Mouse (Mus musculus) lung, postnatal 10 days (tissue): ENCODE data around the gene Arhgap10.
"Not testable (repeated sequence)": the region's sequence is repeated elsewhere in the genome, so short reads cannot be mapped to it uniquely, and the experiment has no call there.

Source experiments
- DNase-seq: peaks from one replicate; pipeline ENCODE4 v3.0.0; 2021

The Arhgap10 gene

DNA sequence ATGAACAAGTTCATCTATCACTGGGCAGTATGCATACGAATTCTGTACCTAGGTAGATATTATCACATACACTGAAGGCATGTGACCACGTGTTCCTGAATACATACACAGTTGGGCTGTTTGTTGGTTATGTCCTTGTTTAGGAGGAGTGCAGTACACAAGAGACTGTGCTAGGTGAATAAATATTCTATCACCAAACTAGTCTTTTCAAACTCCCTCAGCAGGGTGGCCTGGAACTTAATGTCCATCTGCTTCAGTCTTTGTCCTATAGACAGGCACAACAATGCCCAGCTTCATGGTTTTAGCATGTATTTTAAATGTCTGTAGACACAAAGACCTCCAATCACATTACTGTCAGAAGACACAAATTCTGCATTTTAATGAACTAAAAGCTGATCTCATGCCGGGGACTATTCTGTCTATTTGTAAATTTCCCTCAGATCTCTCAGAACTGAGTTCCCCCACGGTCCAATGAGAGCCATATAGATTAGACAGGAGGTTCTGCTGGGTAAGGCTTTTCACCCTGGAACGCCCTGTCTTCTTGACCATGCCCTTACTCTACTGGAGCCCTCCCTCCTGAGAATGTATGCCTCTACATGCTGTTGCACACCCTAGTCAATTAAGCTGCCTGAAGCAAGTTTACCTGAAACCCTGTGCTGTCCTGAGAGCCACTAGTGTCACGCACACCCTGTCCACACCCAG, 177.6 kb downstream of the Arhgap10 start:
- no peak for DNase-seq

DNA sequence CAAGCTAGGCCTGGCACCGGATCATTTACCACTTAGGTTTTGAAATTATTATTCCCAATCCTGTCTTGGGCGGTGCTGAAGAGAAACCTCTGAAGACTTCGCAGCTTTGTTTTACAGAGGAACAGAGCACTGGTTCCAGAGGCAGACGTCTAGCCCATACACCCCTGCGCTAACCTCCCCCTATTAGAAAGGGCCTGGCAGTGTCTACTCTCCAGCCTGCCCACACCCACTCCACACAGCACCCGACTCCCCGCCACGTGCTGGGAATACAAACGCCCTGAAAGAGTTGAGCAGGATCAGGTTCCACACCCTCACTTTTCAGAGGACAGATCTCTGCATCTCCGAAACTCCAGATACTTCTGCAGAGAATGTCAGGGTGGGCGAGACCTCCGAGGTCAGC, 180.5 kb downstream of the Arhgap10 start:
- DNase-seq, result no peak

DNA sequence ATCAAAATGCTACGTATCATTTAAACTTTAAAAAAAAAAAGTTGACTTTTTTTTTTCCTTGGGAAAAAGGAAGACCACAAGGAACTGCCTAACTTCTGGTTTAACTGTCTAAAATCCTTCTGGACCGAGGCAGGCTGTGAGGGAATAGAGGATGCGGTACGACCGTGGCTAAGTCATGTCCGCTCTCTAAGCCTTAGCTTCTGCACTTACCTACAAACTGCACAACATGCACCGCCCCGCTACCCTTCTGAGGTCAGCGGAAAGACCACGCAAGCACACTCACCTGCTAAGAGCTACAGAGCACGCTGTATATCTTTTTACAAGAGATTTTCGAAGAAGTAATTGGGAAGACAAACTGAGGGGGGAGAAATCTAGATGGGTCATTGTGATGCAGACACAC, 186.6 kb downstream of the Arhgap10 start:
- no peak for DNase-seq

DNA sequence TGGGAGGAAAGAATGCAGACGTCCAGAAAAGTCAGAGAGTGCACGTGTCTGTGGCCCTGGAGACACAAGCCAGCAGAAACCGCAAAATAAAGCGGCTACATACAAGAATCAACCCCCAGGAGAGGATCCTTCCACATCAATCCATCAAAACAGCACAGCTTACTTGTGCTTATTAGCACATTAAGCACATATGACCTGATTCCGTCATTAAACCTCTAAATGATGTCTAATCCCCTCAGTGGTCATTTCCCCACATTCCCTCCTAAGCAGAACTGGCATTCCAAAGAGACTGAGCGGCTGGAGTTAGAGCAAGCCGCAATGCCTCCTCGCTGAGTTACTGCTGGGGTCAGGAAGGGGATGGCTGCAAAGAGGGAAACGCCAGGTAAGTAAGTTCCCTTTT, 187.4 kb downstream of the Arhgap10 start:
- DNase-seq, result no peak

DNA sequence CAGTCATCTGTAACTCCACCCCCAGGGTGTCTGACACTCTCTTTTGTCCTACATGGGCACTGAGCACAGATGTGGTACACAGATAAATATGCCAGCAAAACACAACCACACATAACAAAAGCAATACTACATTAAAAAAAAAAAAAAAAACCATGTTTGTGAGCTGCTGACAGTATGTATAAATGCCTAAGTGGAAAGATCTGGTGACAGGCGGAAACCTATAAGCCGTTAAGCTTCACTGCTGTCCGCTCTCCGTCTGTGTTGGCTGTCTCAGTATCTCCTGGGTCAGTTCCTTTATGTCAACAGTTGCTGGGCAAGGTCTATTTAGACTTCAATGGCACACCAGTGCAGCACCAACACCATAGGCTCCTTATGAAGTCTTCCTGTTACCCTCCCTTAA, 188.0 kb downstream of the Arhgap10 start:
- no peak for DNase-seq

DNA sequence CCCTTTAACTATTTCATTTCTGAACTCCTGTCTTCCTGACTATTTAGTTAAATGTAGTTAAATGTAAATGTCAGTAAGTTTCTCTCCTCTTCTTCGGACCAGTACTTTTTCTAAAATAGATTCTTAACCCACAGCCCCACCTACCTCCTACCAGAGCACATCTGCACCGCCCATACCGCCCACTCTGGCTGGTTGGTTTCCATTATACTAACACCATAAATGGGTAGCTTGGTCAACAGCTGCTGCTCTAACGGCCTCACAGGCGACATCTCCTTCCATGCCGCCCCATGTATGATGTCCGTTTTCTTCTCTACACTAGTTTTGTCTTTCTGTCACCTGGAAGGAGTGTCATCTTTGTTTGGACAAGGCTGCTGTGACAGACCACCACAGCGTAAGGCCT, 189.3 kb downstream of the Arhgap10 start:
- no peak for DNase-seq

DNA sequence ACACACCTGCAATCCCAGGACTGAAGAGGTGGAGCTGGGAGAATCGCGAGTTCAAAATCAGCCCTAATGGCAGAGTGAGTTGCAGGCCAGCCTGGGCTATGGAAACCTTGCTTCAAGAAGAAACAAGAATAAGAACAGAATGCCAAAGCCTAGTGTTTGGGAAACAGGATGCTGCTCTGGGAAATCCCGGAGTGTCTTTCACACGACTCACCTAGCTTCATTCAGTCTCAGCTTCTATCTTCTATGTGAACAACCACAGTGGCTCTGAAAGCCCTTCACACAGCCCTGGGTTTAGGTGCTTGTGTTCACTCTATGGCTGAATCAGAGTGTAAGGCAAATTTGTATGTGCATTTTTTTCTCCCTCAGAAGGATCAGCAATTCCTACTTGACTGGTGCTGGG, 190.4 kb downstream of the Arhgap10 start:
- no peak for DNase-seq

DNA sequence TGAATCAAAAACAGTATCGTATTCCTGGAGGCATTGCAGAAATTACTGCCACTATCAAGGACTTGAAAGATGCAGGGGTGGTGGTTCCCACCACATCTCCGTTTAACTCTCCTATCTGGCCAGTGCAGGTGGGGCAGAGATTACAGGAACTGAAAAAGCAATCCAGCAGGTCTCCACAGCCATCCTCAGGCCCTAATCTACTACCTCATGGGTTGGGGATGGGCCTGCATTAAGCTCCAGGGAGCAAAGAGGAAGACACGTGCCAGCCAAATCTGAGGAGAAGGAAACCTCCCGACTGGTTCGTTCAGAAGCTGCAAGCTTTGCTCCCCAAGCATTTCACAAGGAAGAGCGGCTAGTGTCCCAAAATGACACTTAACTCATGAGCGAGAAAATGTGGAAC, 195.0 kb downstream of the Arhgap10 start:
- DNase-seq, result not testable (repeated sequence)

DNA sequence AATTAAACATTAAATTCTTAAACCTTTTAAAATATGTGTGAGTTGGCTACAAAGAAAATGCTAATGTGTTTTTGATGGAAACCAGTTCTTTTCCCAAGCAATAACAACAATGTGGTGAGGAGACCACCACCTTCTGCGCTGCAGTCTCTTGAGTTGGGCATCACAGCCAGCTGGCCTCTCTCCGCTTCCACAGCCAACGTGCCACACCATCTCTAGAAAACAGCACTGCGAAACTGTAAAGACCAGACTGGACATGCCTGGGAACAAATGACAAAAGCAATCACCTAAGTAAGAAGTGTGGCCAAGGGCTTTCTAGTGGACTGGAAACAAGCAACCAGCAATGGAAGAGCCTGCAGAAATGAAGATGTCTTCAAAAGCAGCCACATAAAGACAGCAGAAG, 195.9 kb downstream of the Arhgap10 start:
- no peak for DNase-seq

DNA sequence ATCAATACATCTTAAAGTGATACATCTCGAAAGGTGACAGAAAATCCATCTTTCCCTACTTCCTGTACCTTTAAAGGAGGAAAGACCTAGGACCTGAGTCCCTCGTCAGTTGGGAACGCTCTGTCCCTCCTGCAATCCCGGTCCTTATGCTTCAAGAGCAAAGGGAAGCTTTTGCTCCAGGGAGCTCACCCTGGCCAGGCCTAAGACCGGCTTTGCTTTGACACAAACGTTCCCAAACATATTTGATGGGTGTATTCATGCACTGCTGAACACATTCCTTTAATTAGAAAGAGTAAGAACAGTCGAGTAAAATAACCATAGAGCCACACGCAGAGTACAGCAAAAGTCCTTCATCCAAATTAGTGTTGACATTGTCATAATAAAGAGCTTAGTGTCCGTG, 199.2 kb downstream of the Arhgap10 start:
- DNase-seq, result no peak

DNA sequence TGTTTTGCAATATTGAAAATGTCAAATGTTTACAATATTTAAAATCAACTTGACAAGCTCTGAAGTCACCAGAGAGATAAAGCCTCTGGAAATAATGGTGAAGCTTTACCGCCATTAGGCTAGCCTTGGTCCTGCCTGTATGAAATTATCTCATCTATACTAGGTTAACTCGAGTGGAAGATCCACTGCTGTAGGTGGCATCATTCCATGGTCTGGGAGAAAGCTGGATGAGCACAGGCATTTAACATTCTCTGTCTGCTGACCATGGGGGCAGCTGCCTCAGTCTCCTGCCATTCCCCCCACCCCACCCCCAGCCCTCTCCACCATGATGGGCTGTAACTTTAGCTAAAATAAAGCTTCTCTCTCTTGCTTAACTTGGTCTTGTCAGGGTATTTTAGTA, 200.0 kb downstream of the Arhgap10 start:
- no peak for DNase-seq

DNA sequence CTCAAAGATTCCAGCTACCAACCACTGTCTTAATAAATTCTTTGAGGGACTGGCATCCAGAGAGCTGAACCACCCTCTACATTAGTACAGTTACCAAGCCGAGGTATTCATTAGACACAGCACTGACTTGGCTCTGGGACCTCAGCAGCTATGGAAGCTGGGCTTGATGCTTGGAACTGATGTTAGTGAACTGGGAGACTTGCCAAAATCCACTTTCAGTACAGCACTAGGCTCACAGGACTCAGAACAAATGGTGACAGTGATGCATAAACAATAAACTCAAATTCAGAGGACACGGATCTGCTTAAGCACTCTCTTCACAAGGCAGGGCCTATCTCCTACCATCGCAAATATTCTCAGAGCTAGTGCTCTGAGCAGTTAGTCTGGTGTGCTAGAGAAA, 204.8 kb downstream of the Arhgap10 start:
- DNase-seq, result peak; percentile 14

DNA sequence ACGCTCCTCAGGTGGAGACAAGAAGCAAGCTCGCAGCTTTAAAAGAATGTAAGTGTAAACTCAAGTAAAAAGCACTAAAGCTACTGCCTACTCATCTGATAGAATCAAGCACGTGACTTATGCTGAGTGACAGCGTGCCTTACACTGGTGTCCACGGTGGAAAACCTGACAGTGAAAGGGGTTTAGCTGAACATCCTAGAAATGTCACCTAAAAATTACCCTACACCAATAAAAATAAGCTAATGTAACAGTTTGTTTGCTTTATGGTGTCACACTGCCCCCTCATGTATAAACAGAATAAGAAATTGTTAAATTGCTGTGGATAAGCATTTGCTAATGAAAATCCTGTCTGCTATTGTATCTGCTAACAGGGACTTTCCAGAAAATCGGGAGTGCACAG, 206.0 kb downstream of the Arhgap10 start:
- DNase-seq, result no peak

DNA sequence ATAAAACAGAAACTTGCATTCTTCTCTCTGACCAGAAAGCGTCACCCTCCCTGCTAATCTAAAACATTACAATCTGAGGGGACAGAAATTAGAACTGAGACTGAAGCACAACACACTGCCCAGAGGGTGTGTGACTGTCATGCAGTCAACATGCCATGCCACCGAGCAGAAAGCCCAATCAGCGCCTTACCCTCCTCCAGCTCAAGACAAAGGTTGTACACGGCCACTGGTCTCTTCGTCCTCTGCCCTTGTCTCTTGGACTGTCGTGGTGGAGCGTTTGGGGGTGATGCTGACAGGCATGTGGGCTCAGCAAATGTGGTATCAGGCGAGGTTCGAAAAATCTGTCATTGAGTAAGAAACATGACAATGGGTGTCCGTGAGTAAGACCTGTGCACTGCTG, 207.2 kb downstream of the Arhgap10 start:
- no peak for DNase-seq

DNA sequence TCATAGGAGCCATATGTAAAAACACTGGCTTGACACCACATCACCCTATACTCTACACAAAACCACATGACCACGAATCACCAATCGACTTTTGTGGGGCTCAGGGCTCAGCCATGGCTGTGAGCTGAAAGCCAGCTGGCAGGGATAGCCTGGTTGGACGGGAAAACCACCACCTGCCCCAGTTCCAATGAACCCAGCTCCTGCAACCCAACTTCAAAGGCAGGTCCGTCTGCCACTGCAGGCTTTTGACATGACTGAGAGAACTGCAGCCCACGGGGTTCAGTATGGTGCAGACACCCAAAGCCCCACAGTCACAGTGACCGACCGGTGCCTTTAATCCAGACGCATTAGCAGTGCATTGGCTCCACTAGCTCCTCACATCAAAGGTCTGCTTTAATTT, 207.7 kb downstream of the Arhgap10 start:
- no peak for DNase-seq

DNA sequence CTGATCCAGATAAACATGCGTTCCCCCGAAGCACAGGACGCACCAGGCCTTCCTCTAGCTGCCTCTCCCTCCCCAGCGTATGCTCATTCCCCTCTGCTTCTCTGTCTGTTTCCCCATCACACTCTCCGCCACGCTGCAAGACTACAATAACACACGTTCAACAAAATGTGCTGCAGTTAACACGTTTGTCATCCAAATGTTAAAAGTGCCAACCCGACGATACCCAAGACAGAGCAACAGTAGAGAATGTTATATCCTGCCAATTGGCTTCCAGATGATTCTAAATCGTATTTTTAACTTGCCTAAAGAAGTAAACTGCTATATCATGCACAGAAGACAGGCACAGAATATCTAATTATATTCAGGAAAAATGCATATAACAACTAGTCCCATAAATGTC, 223.2 kb downstream of the Arhgap10 start:
- no peak for DNase-seq

DNA sequence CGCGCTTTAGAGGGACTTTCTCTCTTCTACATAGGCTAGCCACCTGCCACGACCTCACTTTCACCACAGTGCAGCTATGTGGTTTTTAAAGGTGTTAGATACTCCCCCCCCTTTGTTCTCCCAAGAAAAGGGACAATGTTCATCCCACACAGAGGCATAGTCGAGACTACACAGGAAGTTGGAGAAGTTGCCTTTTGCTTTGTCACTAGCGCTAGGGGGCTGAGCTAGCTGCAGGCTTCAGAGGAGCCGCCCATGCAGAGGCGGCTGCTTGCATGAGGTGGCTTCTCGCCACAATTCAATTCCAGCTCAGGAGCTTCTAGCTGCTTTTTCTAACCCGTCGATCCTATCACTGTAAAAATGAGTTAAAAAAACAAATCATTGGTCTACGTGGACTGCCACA, 225.1 kb downstream of the Arhgap10 start:
- DNase-seq, result no peak

DNA sequence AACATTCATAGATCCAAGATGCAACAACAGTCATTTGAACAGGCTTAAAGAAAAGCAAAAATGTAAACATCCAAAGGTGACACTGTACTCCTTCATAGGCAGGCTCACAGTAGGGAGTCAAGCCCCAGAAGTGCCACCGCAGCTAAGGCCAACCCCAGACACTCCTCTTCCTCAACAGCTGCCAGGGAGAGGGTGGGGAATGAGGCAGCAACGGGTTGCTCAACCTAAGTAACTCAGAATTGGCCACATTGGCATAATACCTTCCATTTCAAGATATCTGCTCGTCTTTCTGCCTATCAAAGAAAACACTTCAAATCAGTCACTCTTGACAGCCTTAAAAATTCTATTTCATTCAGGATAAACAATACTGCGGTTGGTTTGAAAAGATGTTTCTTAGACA, 225.6 kb downstream of the Arhgap10 start:
- no peak for DNase-seq

DNA sequence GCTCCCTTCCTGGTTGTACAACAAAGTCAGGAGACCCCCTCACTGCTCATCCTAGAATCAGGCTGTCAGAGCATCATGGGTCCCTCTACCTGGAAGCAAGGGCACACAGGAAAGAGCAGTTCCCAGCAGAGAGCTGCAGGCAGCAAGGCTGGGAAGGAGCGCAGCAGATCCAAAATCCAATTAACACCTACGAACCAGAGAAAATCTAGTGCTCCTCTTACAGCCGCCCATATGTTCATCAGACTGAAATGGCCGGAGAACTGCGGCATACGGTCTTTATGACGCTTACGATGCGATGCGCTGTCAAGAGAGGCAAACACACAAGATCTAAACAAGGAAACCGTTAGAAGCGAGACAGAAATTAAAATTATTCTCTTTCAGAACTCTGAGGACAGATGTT, 229.3 kb downstream of the Arhgap10 start:
- DNase-seq, result no peak

DNA sequence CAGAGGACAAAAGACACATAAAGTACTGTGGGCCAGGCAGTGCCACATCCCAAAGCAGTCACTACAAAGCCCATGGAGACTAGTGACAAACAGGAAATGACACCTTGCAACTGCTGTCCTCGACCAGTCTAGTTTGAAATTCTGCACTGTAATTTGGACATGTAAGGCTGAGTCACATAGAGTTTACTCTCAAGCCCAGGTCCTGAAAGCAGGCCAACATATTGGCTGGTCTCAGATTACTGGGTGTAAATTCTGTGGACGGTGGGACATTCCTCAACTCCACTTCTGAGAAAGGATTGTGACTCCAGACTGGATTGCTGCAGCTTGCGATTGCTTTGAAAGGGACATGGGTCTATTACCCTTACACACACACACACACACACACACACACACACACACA, 229.7 kb downstream of the Arhgap10 start:
- DNase-seq, result peak; percentile 27

DNA sequence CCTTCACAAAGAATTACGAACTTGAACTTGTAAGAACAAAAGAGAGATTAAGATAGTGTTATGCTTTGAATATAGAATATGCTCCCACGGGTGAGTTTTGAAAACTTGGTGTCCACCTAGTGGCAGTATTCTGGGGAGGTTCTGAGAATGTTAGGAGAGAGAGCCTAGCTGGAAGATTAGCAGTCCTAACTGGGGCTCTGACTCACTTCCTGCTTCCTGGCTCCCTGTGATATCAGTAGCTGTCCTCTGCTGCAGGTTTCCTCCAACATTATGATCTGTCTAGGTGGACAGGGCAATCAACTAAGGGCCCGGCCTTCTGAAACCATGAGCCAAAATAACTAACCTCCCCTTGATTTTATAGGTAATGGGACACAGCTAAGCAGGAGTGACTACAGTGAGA, 233.3 kb downstream of the Arhgap10 start:
- DNase-seq, result no peak

DNA sequence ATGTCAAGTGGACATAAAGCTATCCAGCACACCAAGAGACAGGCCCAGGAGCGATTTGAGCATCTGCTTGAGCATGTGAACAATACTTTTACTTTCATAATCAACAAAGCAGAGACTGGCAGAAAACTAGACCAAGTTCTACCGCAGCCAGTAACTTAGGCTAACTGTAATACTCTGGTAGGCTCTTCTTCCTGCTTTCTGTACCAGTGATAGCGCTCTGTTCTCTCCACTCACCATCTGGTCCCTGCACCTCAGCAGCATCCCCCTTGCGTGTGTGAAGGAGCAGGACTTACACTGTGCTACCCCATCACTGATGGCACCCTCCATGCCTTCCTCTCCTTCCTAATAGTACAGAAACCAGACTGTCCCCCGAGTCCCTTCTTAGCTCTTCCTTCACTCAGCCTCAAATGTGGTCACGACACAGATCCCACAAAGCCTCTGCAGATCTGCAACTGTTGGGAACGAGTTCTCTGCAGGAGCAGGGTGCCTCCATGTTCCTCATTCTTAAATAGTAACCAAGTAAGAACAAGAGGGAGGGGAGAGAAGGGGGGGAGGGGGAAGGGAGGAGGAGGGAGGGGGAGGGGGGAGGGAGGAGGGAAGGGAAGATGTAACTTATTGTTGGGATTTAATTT, 235.0 kb downstream of the Arhgap10 start:
- no peak for DNase-seq

DNA sequence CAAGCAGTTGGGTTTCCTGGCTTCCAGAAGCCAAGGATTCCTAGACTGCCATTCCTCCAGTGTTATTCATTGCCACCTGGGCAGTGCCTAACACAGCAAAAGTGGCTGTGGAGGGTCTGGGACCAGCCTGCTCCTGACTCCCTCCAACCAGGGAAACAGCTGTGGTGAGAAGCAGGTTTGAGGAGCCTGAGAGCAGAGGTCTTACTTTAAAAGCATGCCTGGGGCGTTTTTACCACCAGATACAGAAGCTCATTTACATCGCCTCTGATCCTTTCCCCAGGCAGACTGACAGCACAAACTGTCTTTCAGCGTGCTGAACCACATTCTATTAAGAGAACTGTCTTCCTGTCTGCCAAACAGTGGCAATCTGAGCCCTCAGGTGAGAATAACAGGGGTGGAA, 237.8 kb downstream of the Arhgap10 start:
- no peak for DNase-seq

DNA sequence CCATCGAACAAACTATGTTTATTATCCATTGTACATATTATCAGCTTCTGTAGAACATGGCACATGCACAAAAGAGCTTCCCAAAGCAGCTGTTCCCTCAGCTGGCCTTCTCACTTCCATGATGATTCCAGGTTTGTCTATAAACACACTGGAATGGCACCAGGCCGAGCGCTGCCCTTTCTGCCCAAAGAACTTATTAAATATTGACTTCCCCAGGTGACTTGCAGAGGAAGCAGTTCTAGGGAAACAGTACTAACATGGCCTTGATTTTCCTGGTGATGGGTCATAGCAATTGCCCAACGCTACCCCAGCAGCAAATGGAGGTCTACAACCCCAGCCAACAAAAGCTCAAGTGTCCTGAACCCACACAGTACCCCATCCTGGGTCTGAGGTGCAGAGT, 239.5 kb downstream of the Arhgap10 start:
- DNase-seq, result no peak

DNA sequence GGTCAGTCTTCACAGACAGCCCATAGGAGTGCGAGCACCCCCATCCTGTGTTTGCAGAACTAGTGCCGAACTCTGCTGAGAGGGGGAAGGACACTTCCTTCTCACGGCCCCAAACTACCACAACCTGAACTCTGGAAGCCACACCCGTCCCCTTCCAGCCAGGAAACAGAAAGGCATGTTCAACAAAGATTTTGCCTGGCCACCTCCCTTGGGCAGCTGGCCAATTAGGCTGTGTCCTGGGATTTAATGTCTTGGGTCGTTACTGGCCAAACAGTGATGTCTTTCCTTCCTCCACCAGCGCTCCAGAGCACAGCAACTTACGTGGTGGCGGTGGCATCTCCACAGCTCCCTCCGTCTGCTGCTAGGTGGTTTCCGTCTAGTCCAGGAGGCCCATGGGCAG, 240.9 kb downstream of the Arhgap10 start:
- peak; percentile 72 for DNase-seq
